Mouse (Mus musculus) gastrocnemius, adult 2 months (tissue): ENCODE measurements around the gene Myef2. TPM values are rescaled to one million over a fixed set of nuclear protein-coding genes. Genes with fewer than 3 reads are reported as not detected.
A peak's percentile ranks its signal among the peaks of the same experiment; 100 is the strongest.
"Not testable (repeated sequence)": the region's sequence is repeated elsewhere in the genome, so short reads cannot be mapped to it uniquely, and the experiment has no call there.

Experiments used
- DNase-seq: peaks from one replicate; pipeline ENCODE4 v3.0.0; 2022
- H3K27ac ChIP-seq: fragments of 200-600 bp; 2 replicates; pipeline ENCODE4 v1.8.1; 2022; ENCODE audit warnings: mild to moderate bottlenecking
- H3K4me3 ChIP-seq: fragments of 200-600 bp; 2 replicates; pipeline ENCODE4 v1.8.1; 2022; ENCODE audit warnings: mild to moderate bottlenecking, moderate library complexity
- CTCF ChIP-seq: fragments of 200-600 bp; IDR thresholded peaks from 2 replicates; pipeline ENCODE4 v1.8.1; 2022; ENCODE audit warnings: antibody characterized with exemption, mild to moderate bottlenecking, moderate library complexity
- intact Hi-C: fragments of 180-260 bp; cut with DNase I; formaldehyde crosslinking; loops from one replicate; pipeline ENCODE4 v1.15.1; 2025
- total RNA-seq, 2 experiments: library from RNA; stranded (reverse); gene quantifications; 2 replicates each; pipeline ENCODE4 v1.2.3; 2021

Myef2 gene
- total RNA-seq, 2 experiments from 2014 or later: 2.8 to 3.0 TPM

GRCm38 (mm10) chr2:125119381-125120110, 3.9 kb downstream of the Myef2 start:
- H3K27ac ChIP-seq: no peak overlapping the region
- intact Hi-C loops: no loop called here

GRCm38 (mm10) chr2:125106536-125106935, 16.9 kb downstream of the Myef2 start:
- DNase-seq, H3K4me3 ChIP-seq, intact Hi-C loops, H3K27ac ChIP-seq: not testable (repeated sequence)

More at GRCm38 (mm10) chr2:125119381-125120110, 3.9 kb downstream of the Myef2 start:
- DNase-seq: no peak
- H3K4me3 ChIP-seq: no peak overlapping the region
- no peak for TF ChIP-seq CTCF

- H3K4me3 ChIP-seq, H3K27ac ChIP-seq, DNase-seq, intact Hi-C loops: not testable (repeated sequence)
Measured at GRCm38 (mm10) chr2:125104491-125104890, 19.0 kb downstream of the Myef2 start.

- intact Hi-C loops, H3K27ac ChIP-seq, DNase-seq, H3K4me3 ChIP-seq: not testable (repeated sequence)
- peak; percentile 2; the same call in 1 of the 2 replicates for TF ChIP-seq CTCF
Measured at GRCm38 (mm10) chr2:125092123-125092522, 31.3 kb downstream of the Myef2 start.

- intact Hi-C loops: no loop called here
- no peak overlapping the region for H3K27ac ChIP-seq
- no peak for TF ChIP-seq CTCF
- no peak for DNase-seq
- no peak overlapping the region for H3K4me3 ChIP-seq
Measured at GRCm38 (mm10) chr2:125088757-125089156, 34.7 kb downstream of the Myef2 start.

- intact Hi-C loops: no loop called here
- TF ChIP-seq CTCF: no peak
- H3K4me3 ChIP-seq: no peak overlapping the region
- no peak overlapping the region for H3K27ac ChIP-seq
- no peak for DNase-seq
Measured at GRCm38 (mm10) chr2:125083879-125084278, 39.6 kb downstream of the Myef2 start.

GRCm38 (mm10) chr2:125073056-125073780, 50.2 kb downstream of the Myef2 start:
- TF ChIP-seq CTCF: no peak
- DNase-seq: no peak
- H3K4me3 ChIP-seq: no peak overlapping the region
- intact Hi-C loops: no loop called here
- H3K27ac ChIP-seq: no peak overlapping the region

GRCm38 (mm10) chr2:125068696-125069095, 54.8 kb downstream of the Myef2 start:
- Histone ChIP-seq H3K27ac (no peak overlapping the region), H3K4me3 (no peak overlapping the region)
- intact Hi-C loops: no loop called here
- no peak for DNase-seq
- no peak for TF ChIP-seq CTCF

GRCm38 (mm10) chr2:125067894-125068293, 55.6 kb downstream of the Myef2 start, which contains the start of gene Slc24a5:
TSS of gene Slc24a5 (plus strand) at chr2:125068124.
- DNase-seq: no peak
- TF ChIP-seq CTCF: no peak
- Histone ChIP-seq H3K4me3 (no peak within 1 kb of the TSS), H3K27ac (no peak within 1 kb of the TSS)
- intact Hi-C loops: no loop called here

- DNase-seq: no peak
- TF ChIP-seq CTCF: no peak
- intact Hi-C loops: no loop called here
Measured at GRCm38 (mm10) chr2:125067373-125067772, 56.1 kb downstream of the Myef2 start.

GRCm38 (mm10) chr2:125062944-125063343, 60.5 kb downstream of the Myef2 start:
- Histone ChIP-seq H3K4me3 (no peak overlapping the region), H3K27ac (no peak overlapping the region)
- intact Hi-C loops: no loop called here
- TF ChIP-seq CTCF: no peak
- DNase-seq: no peak

More at GRCm38 (mm10) chr2:125067373-125067772, 56.1 kb downstream of the Myef2 start:
- no peak overlapping the region for H3K4me3 ChIP-seq
- H3K27ac ChIP-seq: no peak overlapping the region

- no peak overlapping the region for H3K4me3 ChIP-seq
- intact Hi-C loops: no loop called here
- TF ChIP-seq CTCF: no peak
- no peak for DNase-seq
- H3K27ac ChIP-seq: no peak overlapping the region
Measured at GRCm38 (mm10) chr2:125061451-125061850, 62.0 kb downstream of the Myef2 start.

GRCm38 (mm10) chr2:125057250-125057815, 66.1 kb downstream of the Myef2 start:
- intact Hi-C loops: no loop called here
- Histone ChIP-seq H3K4me3 (no peak overlapping the region), H3K27ac (no peak overlapping the region)
- no peak for DNase-seq
- peak; percentile 14; the same call in 1 of the 2 replicates for TF ChIP-seq CTCF
